Comparison of ENCODE assay signal across 8 mouse cellular contexts in the genomic region with DNA sequence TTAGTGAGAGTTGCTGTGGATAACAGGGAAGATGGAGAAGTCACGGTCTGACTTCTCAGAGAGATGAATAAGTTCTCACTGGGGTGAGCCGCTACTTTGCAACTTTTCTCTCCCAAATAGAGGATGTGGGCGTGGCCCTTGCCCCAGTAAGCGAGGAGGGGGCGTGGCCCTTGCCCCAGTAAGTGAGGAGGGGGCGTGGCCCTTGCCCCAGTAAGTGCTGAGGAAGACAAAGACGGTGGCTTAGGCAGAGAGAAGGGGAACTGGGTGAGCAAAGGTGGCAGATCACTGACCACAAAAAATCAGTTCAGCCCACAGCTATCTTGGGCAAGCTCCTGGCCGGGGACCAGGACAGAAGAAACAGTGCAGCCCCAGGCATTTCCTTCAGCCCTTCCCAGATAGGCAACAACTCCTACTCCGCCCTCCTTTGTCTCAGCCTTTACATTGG. TPM values are rescaled to one million over a fixed set of nuclear protein-coding genes. Genes with fewer than 3 reads are reported as not detected.
DNase-seq lines count a peak whose midpoint lies in the region; ATAC-seq and TF ChIP-seq lines count a peak whose summit lies in the region.

No protein-coding gene starts in this region.

- no peaks in the 10 kb centered on the region for H3K4me1 ChIP-seq in forebrain, postnatal 0 days (ENCODE audit: insufficient read depth)
- peaks cover 7% of the 10 kb centered on the region; the same call in 1 of the 2 replicates for H3K4me1 ChIP-seq in hindbrain, embryonic 14.5 days (replicated peaks; ENCODE audit: control insufficient read depth, insufficient read depth, low read length)

- H3K27ac ChIP-seq in forebrain, postnatal 0 days (ENCODE audit: low read depth, low read length) = no peak overlapping the region
- no peak overlapping the region for H3K27ac ChIP-seq in hindbrain, embryonic 14.5 days

- WGBS in forebrain, postnatal 0 days = 20% methylated on average over 9 of the region's 9 CpGs
- WGBS in hindbrain, embryonic 14.5 days = 9% methylated on average over 9 of the region's 9 CpGs

- ATAC-seq in CD4-positive, CD25-positive, alpha-beta regulatory T cell, adult 4 months = peak; percentile 37
- no peak for ATAC-seq in forebrain, postnatal 0 days
- no peak for ATAC-seq in hindbrain, embryonic 14.5 days (ENCODE audit: low FRiP score)
- peak; percentile 84 for ATAC-seq in megakaryocyte-erythroid progenitor cell, adult 5-6 weeks (replicated peaks; ENCODE audit: low FRiP score, low TSS enrichment, poor library complexity, severe bottlenecking)

- intact Hi-C loops in left cerebral cortex, postnatal 4 days (cut with DNase I) = no loop called here

- no peaks in the 10 kb centered on the region for H3K36me3 ChIP-seq in forebrain, postnatal 0 days (ENCODE audit: insufficient read depth)
- no peaks in the 10 kb centered on the region for H3K36me3 ChIP-seq in hindbrain, embryonic 14.5 days (replicated peaks; ENCODE audit: control insufficient read depth, insufficient read depth)

- no peak for TF ChIP-seq CTCF in forebrain, postnatal 0 days (IDR thresholded peaks at IDR 0.05; ENCODE audit: low read depth)

- peak; percentile 89 for DNase-seq in WW6 (ENCODE audit: low read depth, low spot score)
- DNase-seq in forebrain, postnatal 0 days = no peak
- DNase-seq in hindbrain, embryonic 14.5 days (ENCODE audit: low spot score) = no peak
- peak; percentile 37 for DNase-seq in left cerebral cortex, postnatal 4 days
- DNase-seq in spleen, adult 12 weeks (ENCODE audit: low spot score) = peak; percentile 56
- no peak for DNase-seq in cerebellum, adult 18-20 months

- H3K27me3 ChIP-seq in forebrain, postnatal 0 days (ENCODE audit: insufficient read depth, low read length) = no peaks in the 10 kb centered on the region
- no peaks in the 10 kb centered on the region for H3K27me3 ChIP-seq in hindbrain, embryonic 14.5 days (ENCODE audit: control insufficient read depth, insufficient read depth, low read length)

- H3K9me3 ChIP-seq in forebrain, postnatal 0 days (ENCODE audit: low read length) = no peaks in the 10 kb centered on the region
- H3K9me3 ChIP-seq in hindbrain, embryonic 14.5 days (ENCODE audit: control insufficient read depth, low read length) = no peaks in the 10 kb centered on the region

- H3K4me3 ChIP-seq in forebrain, postnatal 0 days (ENCODE audit: low read depth, low read length) = no peak overlapping the region
- peak overlapping the region; percentile 18; the same call in 1 of the 2 replicates for H3K4me3 ChIP-seq in hindbrain, embryonic 14.5 days (replicated peaks; ENCODE audit: low read length)

- H3K9ac ChIP-seq in forebrain, postnatal 0 days = no peak overlapping the region
- no peak overlapping the region for H3K9ac ChIP-seq in hindbrain, embryonic 14.5 days

- H3K4me2 ChIP-seq in forebrain, postnatal 0 days (ENCODE audit: low read depth) = peak overlapping the region; percentile 25; the same call in 1 of the 2 replicates
- H3K4me2 ChIP-seq in hindbrain, embryonic 14.5 days (replicated peaks) = peak overlapping the region; percentile 38

RNA-seq across cellular contexts. Expression of a gene that starts 23.9 kb away (rescaled TPM):
- polyA plus RNA-seq in CD4-positive, CD25-positive, alpha-beta regulatory T cell, adult 4 months (2017; shearing (Covaris generic)) = 10 to 100 TPM; 52.9 to 65.9 TPM
- total RNA-seq in forebrain, postnatal 0 days (2014; rRNA removed) = 23.0 and 32.1 TPM in 2 replicates
- polyA plus RNA-seq in forebrain, postnatal 0 days (2015; fragmentation: Nextera tagmentation; extraction: Ambion mirVana) = 8.8 and 14.9 TPM in 2 replicates
- 32.0 and 34.4 TPM in 2 replicates for polyA plus RNA-seq in hindbrain, embryonic 14.5 days (2014; fragmentation: Nextera tagmentation; extraction: Ambion mirVana)
- 10 to 100 TPM; 60.0 to 61.0 TPM for total RNA-seq in left cerebral cortex, postnatal 4 days (2021)
- 2.3 and 5.9 TPM in 2 replicates for total RNA-seq in megakaryocyte-erythroid progenitor cell, adult 5-6 weeks (2014; fragmentation: Nextera tagmentation)
- 0.34 and 1.8 TPM in 2 replicates for total RNA-seq in megakaryocyte-erythroid progenitor cell, adult 5-6 weeks (2017)

Comparison
In these comparisons a context has a peak if more than half of its experiments do, and no peak if none do; other contexts are left out.
1. ATAC-seq: peak in CD4-positive, CD25-positive, alpha-beta regulatory T cell, adult 4 months (single experiment) and megakaryocyte-erythroid progenitor cell, adult 5-6 weeks (single experiment); none in forebrain, postnatal 0 days (single experiment) and hindbrain, embryonic 14.5 days (single experiment).
2. DNase-seq: peak in WW6 (single experiment), left cerebral cortex, postnatal 4 days (single experiment) and spleen, adult 12 weeks (single experiment); none in forebrain, postnatal 0 days (single experiment), hindbrain, embryonic 14.5 days (single experiment) and cerebellum, adult 18-20 months (0 of 2).